Mouse (Mus musculus): ENCODE results near the gene 1700080E11Rik. TPM values are rescaled to one million over a fixed set of nuclear protein-coding genes. Genes with fewer than 3 reads are reported as not detected.

1700080E11Rik gene
- total and polyA plus RNA-seq, 3 experiments: not detected

GRCm38 (mm10) chr9:105136404-105136803, 8.5 kb downstream of the 1700080E11Rik start:
- no peaks in the 10 kb centered on the region for H3K27me3 ChIP-seq (ENCODE audit: control insufficient read depth in 1 of 2, insufficient read depth in 2 of 2, low read length in 2 of 2)
- no peak overlapping the region for H3K27ac ChIP-seq (ENCODE audit: control insufficient read depth, low read depth, low read length)
- no peak for DNase-seq (ENCODE audit: low read depth, low spot score)
- TF ChIP-seq HCFC1 (IDR thresholded peaks at IDR 0.05; ENCODE audit: low read depth, low read length) (no peak), POLR2AphosphoS5 (IDR thresholded peaks at IDR 0.05; ENCODE audit: borderline replicate concordance, low read depth, low read length) (no peak), CHD2 (IDR thresholded peaks at IDR 0.05; ENCODE audit: low read length) (no peak), BHLHE40 (IDR thresholded peaks at IDR 0.05; ENCODE audit: borderline replicate concordance, low read depth, low read length) (no peak), TCF12 (IDR thresholded peaks at IDR 0.05; ENCODE audit: low read depth, low read length) (no peak), GABPA (IDR thresholded peaks at IDR 0.05; ENCODE audit: low read depth, low read length) (no peak), ZNF384 (IDR thresholded peaks at IDR 0.05; ENCODE audit: low read depth, low read length) (no peak), NRF1 (IDR thresholded peaks at IDR 0.05; ENCODE audit: insufficient read depth, low read depth, low read length, poor library complexity, severe bottlenecking) (no peak), ELF1 (IDR thresholded peaks at IDR 0.05; ENCODE audit: low read depth, low read length) (no peak), SIN3A (IDR thresholded peaks at IDR 0.05; ENCODE audit: low read length) (no peak), POLR2A (IDR thresholded peaks at IDR 0.05; ENCODE audit: control insufficient read depth in 1 of 2, insufficient read depth in 1 of 2, low read depth in 1 of 2, low read length in 2 of 2, poor library complexity in 1 of 2) (no peak), ZC3H11A (IDR thresholded peaks at IDR 0.05; ENCODE audit: low read depth, low read length) (no peak), UBTF (IDR thresholded peaks at IDR 0.05; ENCODE audit: borderline replicate concordance, insufficient read depth, low read depth, low read length) (no peak), MXI1 (IDR thresholded peaks at IDR 0.05; ENCODE audit: low read depth, low read length) (no peak), MAFK (IDR thresholded peaks at IDR 0.05; ENCODE audit: borderline replicate concordance, low read depth, low read length) (no peak), MYC (IDR thresholded peaks at IDR 0.05; ENCODE audit: low read depth, low read length) (no peak), SMC3 (IDR thresholded peaks at IDR 0.05; ENCODE audit: low read depth, low read length) (no peak), ZKSCAN1 (IDR thresholded peaks at IDR 0.05; ENCODE audit: low read depth, low read length) (no peak), EP300 (IDR thresholded peaks at IDR 0.05; ENCODE audit: low read depth in 1 of 2, low read length in 2 of 2) (no peak)
- no peaks in the 10 kb centered on the region for H3K36me3 ChIP-seq (ENCODE audit: control insufficient read depth in 1 of 2, insufficient read depth in 2 of 2, low read length in 2 of 2)
- peaks cover 0 to 5% of the 10 kb centered on the region in 2 experiments; a peak in 3 of 4 replicates for H3K4me1 ChIP-seq (ENCODE audit: control insufficient read depth in 1 of 2, insufficient read depth in 2 of 2, low read length in 2 of 2)
- H3K9me3 ChIP-seq (replicated peaks; ENCODE audit: insufficient read depth, low read length): no peaks in the 10 kb centered on the region
- no peak overlapping the region for H3K4me3 ChIP-seq (ENCODE audit: control insufficient read depth in 1 of 2, insufficient read depth in 1 of 2, low read depth in 2 of 2, low read length in 2 of 2)
- no peak overlapping the region for H3K9ac ChIP-seq (ENCODE audit: control insufficient read depth, low read depth, low read length, poor library complexity, severe bottlenecking)
- no peaks in the 10 kb centered on the region for H3K79me2 ChIP-seq (ENCODE audit: control insufficient read depth, insufficient read depth, low read length, poor library complexity)

- TF ChIP-seq USF1 (IDR thresholded peaks at IDR 0.05; ENCODE audit: low read depth, low read length) (no peak), USF2 (IDR thresholded peaks at IDR 0.05; ENCODE audit: borderline replicate concordance in 1 of 2, insufficient read depth in 1 of 2, low read depth in 1 of 2, low read length in 2 of 2) (no peak), GATA1 (IDR thresholded peaks at IDR 0.05; ENCODE audit: low read depth, low read length) (no peak), TBP (IDR thresholded peaks at IDR 0.05; ENCODE audit: low read depth, low read length) (no peak), ZMIZ1 (IDR thresholded peaks at IDR 0.05; ENCODE audit: low read depth, low read length) (no peak), RAD21 (IDR thresholded peaks at IDR 0.05; ENCODE audit: low read depth, low read length) (no peak), SIN3A (IDR thresholded peaks at IDR 0.05; ENCODE audit: low read length) (no peak), E2F4 (IDR thresholded peaks at IDR 0.05; ENCODE audit: borderline replicate concordance, low read depth, low read length) (no peak), POLR2AphosphoS5 (IDR thresholded peaks at IDR 0.05; ENCODE audit: borderline replicate concordance, low read depth, low read length) (no peak), EP300 (IDR thresholded peaks at IDR 0.05; ENCODE audit: low read depth in 1 of 2, low read length in 2 of 2) (no peak), TAL1 (IDR thresholded peaks at IDR 0.05; ENCODE audit: low read length) (no peak), KAT2A (conservative IDR thresholded peaks at IDR 0.05; ENCODE audit: low read depth, low read length) (no peak), ZNF384 (IDR thresholded peaks at IDR 0.05; ENCODE audit: low read depth, low read length) (no peak), NELFE (IDR thresholded peaks at IDR 0.05; ENCODE audit: low read depth, low read length) (no peak), BHLHE40 (IDR thresholded peaks at IDR 0.05; ENCODE audit: borderline replicate concordance, low read depth, low read length) (no peak), SMC3 (IDR thresholded peaks at IDR 0.05; ENCODE audit: low read depth, low read length) (no peak)
- no peak for DNase-seq (ENCODE audit: low read depth, low spot score)
- no peak overlapping the region for H3K9ac ChIP-seq (ENCODE audit: control insufficient read depth, low read depth, low read length, poor library complexity, severe bottlenecking)
- H3K79me2 ChIP-seq (ENCODE audit: control insufficient read depth, insufficient read depth, low read length, poor library complexity): peaks cover 2% of the 10 kb centered on the region; the same call in 1 of the 2 replicates
- H3K36me3 ChIP-seq (ENCODE audit: control insufficient read depth in 1 of 2, insufficient read depth in 2 of 2, low read length in 2 of 2): no peaks in the 10 kb centered on the region
- peaks cover 0 to 11% of the 10 kb centered on the region in 2 experiments; a peak in 3 of 4 replicates for H3K4me1 ChIP-seq (ENCODE audit: control insufficient read depth in 1 of 2, insufficient read depth in 2 of 2, low read length in 2 of 2)
- H3K27me3 ChIP-seq (ENCODE audit: control insufficient read depth in 1 of 2, insufficient read depth in 2 of 2, low read length in 2 of 2): no peaks in the 10 kb centered on the region
- H3K27ac ChIP-seq (ENCODE audit: control insufficient read depth, low read depth, low read length): no peak overlapping the region
- H3K4me3 ChIP-seq (ENCODE audit: control insufficient read depth in 1 of 2, insufficient read depth in 1 of 2, low read depth in 2 of 2, low read length in 2 of 2): no peak overlapping the region
- no peaks in the 10 kb centered on the region for H3K9me3 ChIP-seq (replicated peaks; ENCODE audit: insufficient read depth, low read length)
Measured at GRCm38 (mm10) chr9:105134536-105134935, 10.4 kb downstream of the 1700080E11Rik start.

All from MEL (cell line).